In the genomic region with DNA sequence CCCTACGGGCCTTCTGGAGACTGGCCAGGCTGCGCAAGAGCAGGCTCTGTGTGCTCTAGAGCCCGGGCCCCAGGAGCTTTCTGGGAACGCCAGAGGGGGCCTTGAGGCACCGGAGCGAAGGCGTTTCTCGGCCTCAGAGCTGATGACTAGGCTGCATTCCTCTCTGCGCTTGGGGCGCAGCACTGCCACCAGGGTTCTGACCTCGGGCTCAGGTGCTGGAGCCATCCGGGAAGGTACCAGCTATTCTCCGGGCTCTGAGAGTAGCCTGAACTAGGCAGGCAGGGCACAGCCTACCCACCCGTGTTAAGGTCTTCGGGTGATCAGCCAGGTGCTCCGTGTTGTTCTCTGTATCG, we compare ENCODE assay signal across 8 mouse cellular contexts. TPM values are rescaled to one million over a fixed set of nuclear protein-coding genes. Genes with fewer than 3 reads are reported as not detected.
DNase-seq lines count a peak whose midpoint lies in the region; ATAC-seq and TF ChIP-seq lines count a peak whose summit lies in the region.

No protein-coding gene starts in this region.

- TF ChIP-seq POLR2A in CH12.LX (IDR thresholded peaks at IDR 0.05; ENCODE audit: low read depth, low read length), result no peak

- peak overlapping the region; percentile 1 for H3K27ac ChIP-seq in gastrocnemius, adult 2 months
- no peak overlapping the region for H3K27ac ChIP-seq in CH12.LX (ENCODE audit: insufficient read depth, low read depth)
- H3K27ac ChIP-seq in forebrain, embryonic 11.5 days (ENCODE audit: low read depth, low read length), result no peak overlapping the region
- peak overlapping the region; percentile 93; the same call in 1 of the 2 replicates for H3K27ac ChIP-seq in limb, embryonic 15.5 days

- in situ Hi-C loops in CH12.LX (cut with MboI; ENCODE audit: low pct_ligation_motif_present, low pct_unique_long_range_greater_than_20kb, low sequenced_read_pairs), result no loop called here

- H3K4me2 ChIP-seq in CH12.LX (ENCODE audit: insufficient read depth, low read depth, poor library complexity, severe bottlenecking), result 0 out of 2 replicates have a peak overlapping the region, but pooled peaks have one; percentile 30
- H3K4me2 ChIP-seq in forebrain, embryonic 11.5 days (ENCODE audit: low read depth, low read length, severe bottlenecking), result peak overlapping the region; percentile 54; the same call in 1 of the 2 replicates
- H3K4me2 ChIP-seq in limb, embryonic 15.5 days, result peak overlapping the region; percentile 80

- intact Hi-C loops in gastrocnemius, adult 2 months (cut with DNase I), result no loop called here
- intact Hi-C loops in gastrocnemius, postnatal 14 days (cut with DNase I; ENCODE audit: low total_unique reads), result no loop called here

- peaks cover 13 to 17% of the 10 kb centered on the region in 2 experiments for H3K4me1 ChIP-seq in CH12.LX (ENCODE audit: control insufficient read depth in 1 of 2, insufficient read depth in 2 of 2)
- peaks cover 28% of the 10 kb centered on the region for H3K4me1 ChIP-seq in forebrain, embryonic 11.5 days (replicated peaks; ENCODE audit: control insufficient read depth, insufficient read depth, low read length)
- H3K4me1 ChIP-seq in limb, embryonic 15.5 days, result peaks cover 65% of the 10 kb centered on the region

- H3K36me3 ChIP-seq in CH12.LX (replicated peaks in 1 of 2; ENCODE audit: control insufficient read depth in 1 of 2, insufficient read depth in 1 of 2, low read length in 1 of 2), result no peaks in the 10 kb centered on the region
- H3K36me3 ChIP-seq in forebrain, embryonic 11.5 days (ENCODE audit: control insufficient read depth, insufficient read depth, low read length), result no peaks in the 10 kb centered on the region
- H3K36me3 ChIP-seq in limb, embryonic 15.5 days, result peaks cover 8% of the 10 kb centered on the region; the same call in 1 of the 2 replicates

- H3K79me2 ChIP-seq in CH12.LX (replicated peaks; ENCODE audit: control insufficient read depth, extremely low read depth, insufficient read depth, poor library complexity, severe bottlenecking), result no peaks in the 10 kb centered on the region

- WGBS in forebrain, embryonic 11.5 days, result 3% methylated on average over 17 of the region's 17 CpGs
- 3% methylated on average over 17 of the region's 17 CpGs for WGBS in limb, embryonic 15.5 days

- ATAC-seq in forebrain, embryonic 11.5 days (replicated peaks; ENCODE audit: low FRiP score), result no peak
- no peak for ATAC-seq in limb, embryonic 15.5 days (ENCODE audit: insufficient number of reproducible peaks, low FRiP score, low TSS enrichment, low read depth)

- peaks cover 92% of the 10 kb centered on the region for H3K27me3 ChIP-seq in CH12.LX (replicated peaks)
- peaks cover 70% of the 10 kb centered on the region for H3K27me3 ChIP-seq in forebrain, embryonic 11.5 days (ENCODE audit: control insufficient read depth, insufficient read depth, low read length)
- H3K27me3 ChIP-seq in limb, embryonic 15.5 days, result peaks cover 53% of the 10 kb centered on the region

- TF ChIP-seq EP300 in CH12.LX (IDR thresholded peaks at IDR 0.05; ENCODE audit: low read length), result no peak

- dilution Hi-C loops in CH12.LX (cut with MboI; ENCODE audit: extremely low pct_ligation_motif_present, extremely low pct_unique_long_range_greater_than_20kb, low sequenced_read_pairs), result no loop called here

- H3K4me3 ChIP-seq in gastrocnemius, adult 2 months, result peak overlapping the region; percentile 61
- H3K4me3 ChIP-seq in CH12.LX (replicated peaks in 1 of 3; ENCODE audit: low read depth in 2 of 3, low read length in 2 of 3, poor library complexity in 1 of 3), result no peak overlapping the region
- H3K4me3 ChIP-seq in forebrain, embryonic 11.5 days (ENCODE audit: low read depth, low read length), result peak overlapping the region; percentile 29; the same call in 1 of the 2 replicates
- peak overlapping the region; percentile 49 for H3K4me3 ChIP-seq in limb, embryonic 15.5 days

- H3K9ac ChIP-seq in CH12.LX (ENCODE audit: insufficient read depth, low read depth), result no peak overlapping the region
- no peak overlapping the region for H3K9ac ChIP-seq in forebrain, embryonic 11.5 days (ENCODE audit: low read length)
- H3K9ac ChIP-seq in limb, embryonic 15.5 days, result no peak overlapping the region

- no peak for DNase-seq in gastrocnemius, adult 2 months
- DNase-seq in gastrocnemius, postnatal 14 days, result no peak
- no peak for DNase-seq in CH12.LX (ENCODE audit: extremely low read depth)
- peak; percentile 52 for DNase-seq in forebrain, embryonic 11.5 days (ENCODE audit: low spot score)
- no peak for DNase-seq in urinary bladder, postnatal 10 days (ENCODE audit: low spot score)
- no peak for DNase-seq in cerebellum, postnatal 14 days
- no peak for DNase-seq in right cerebral cortex, postnatal 10 days (ENCODE audit: low spot score in 2 of 2)

- TF ChIP-seq RAD21 in CH12.LX (IDR thresholded peaks at IDR 0.05; ENCODE audit: low read depth, low read length), result no peak

- no peak for TF ChIP-seq CTCF in gastrocnemius, adult 2 months (IDR thresholded peaks at IDR 0.05)
- no peak for TF ChIP-seq CTCF in CH12.LX (conservative IDR thresholded peaks at IDR 0.05 in 1 of 2, IDR thresholded peaks at IDR 0.05 in 1 of 2; ENCODE audit: low read depth in 2 of 2, low read length in 2 of 2)

- peaks cover 10% of the 10 kb centered on the region for H3K9me3 ChIP-seq in CH12.LX (replicated peaks; ENCODE audit: low read length)
- no peaks in the 10 kb centered on the region for H3K9me3 ChIP-seq in forebrain, embryonic 11.5 days (ENCODE audit: control insufficient read depth, low read length)
- H3K9me3 ChIP-seq in limb, embryonic 15.5 days, result no peaks in the 10 kb centered on the region

TF ChIP-seq in CH12.LX, 34 proteins besides CTCF, POLR2A, EP300 and RAD21:
- TF ChIP-seq MEF2A (IDR thresholded peaks at IDR 0.05; ENCODE audit: borderline replicate concordance, low read depth, low read length) (no peak), ZMIZ1 (IDR thresholded peaks at IDR 0.05; ENCODE audit: low read depth, low read length) (no peak), MAZ (IDR thresholded peaks at IDR 0.05; ENCODE audit: low read depth, low read length) (no peak), GABPA (IDR thresholded peaks at IDR 0.05; ENCODE audit: insufficient replicate concordance, low read depth, low read length) (no peak), SMC3 (IDR thresholded peaks at IDR 0.05; ENCODE audit: low read depth, low read length) (no peak), SIN3A (IDR thresholded peaks at IDR 0.05; ENCODE audit: low read length) (no peak), NRF1 (IDR thresholded peaks at IDR 0.05; ENCODE audit: low read depth, low read length) (no peak), KAT2A (IDR thresholded peaks at IDR 0.05; ENCODE audit: insufficient replicate concordance, low read length) (no peak), JUN (IDR thresholded peaks at IDR 0.05; ENCODE audit: insufficient read depth, low read depth, low read length) (no peak), JUND (conservative IDR thresholded peaks at IDR 0.05; ENCODE audit: low read depth, low read length) (no peak), MYC (IDR thresholded peaks at IDR 0.05; ENCODE audit: low read depth, low read length) (no peak), PAX5 (IDR thresholded peaks at IDR 0.05; ENCODE audit: low read length) (no peak), USF1 (IDR thresholded peaks at IDR 0.05; ENCODE audit: low read depth, low read length) (no peak), USF2 (conservative IDR thresholded peaks at IDR 0.05; ENCODE audit: low read depth, low read length) (no peak), ZKSCAN1 (IDR thresholded peaks at IDR 0.05; ENCODE audit: borderline replicate concordance, low read depth, low read length) (no peak), TCF12 (IDR thresholded peaks at IDR 0.05; ENCODE audit: low read depth, low read length) (no peak), BHLHE40 (IDR thresholded peaks at IDR 0.05; ENCODE audit: low read depth, low read length) (no peak)

RNA-seq across cellular contexts. Expression of a gene that starts 7.7 kb away (rescaled TPM):
- total RNA-seq in gastrocnemius, adult 2 months (2021), result under 1 TPM; 0.31 to 0.33 TPM
- 1 to 10 TPM; 1.3 to 1.4 TPM for total RNA-seq in gastrocnemius, postnatal 14 days (2021)
- total RNA-seq in CH12.LX (2012; rRNA removed) (0.08 and 0.21 TPM in 2 replicates), CH12.LX (2014; rRNA removed) (0.15 TPM in 1 of 2 replicates, not detected in the other)
- 0.19 and 0.40 TPM in 2 replicates for polyA plus RNA-seq in CH12.LX (2012; ENCODE audit: insufficient read length, low read depth)
- polyA plus RNA-seq in forebrain, embryonic 11.5 days (2014; fragmentation: Nextera tagmentation; extraction: Ambion mirVana), result 1.5 and 1.6 TPM in 2 replicates
- 16.3 and 19.7 TPM in 2 replicates for polyA plus RNA-seq in limb, embryonic 15.5 days (2015; fragmentation: Nextera tagmentation; extraction: Ambion mirVana)

RNA-seq across cellular contexts. Expression of a gene that starts 33.2 kb away (rescaled TPM):
- not detected for total RNA-seq in gastrocnemius, adult 2 months (2021)
- total RNA-seq in gastrocnemius, postnatal 14 days (2021), result under 1 TPM; 0.21 to 0.38 TPM
- 4.5 and 5.3 TPM in 2 replicates for total RNA-seq in CH12.LX (2012; rRNA removed)
- 1.0 and 1.1 TPM in 2 replicates for total RNA-seq in CH12.LX (2014; rRNA removed)
- polyA plus RNA-seq in CH12.LX (2012; ENCODE audit: insufficient read length, low read depth), result 2.8 and 3.2 TPM in 2 replicates
- polyA plus RNA-seq in forebrain, embryonic 11.5 days (2014; fragmentation: Nextera tagmentation; extraction: Ambion mirVana), result 5.8 and 7.8 TPM in 2 replicates
- 6.0 and 6.4 TPM in 2 replicates for polyA plus RNA-seq in limb, embryonic 15.5 days (2015; fragmentation: Nextera tagmentation; extraction: Ambion mirVana)

RNA-seq across cellular contexts. Expression of a gene that starts 54.1 kb away (rescaled TPM):
- 1 to 10 TPM; 1.8 to 2.6 TPM for total RNA-seq in gastrocnemius, adult 2 months (2021)
- 1 to 10 TPM; 2.9 to 3.7 TPM for total RNA-seq in gastrocnemius, postnatal 14 days (2021)
- 0.67 and 0.81 TPM in 2 replicates for total RNA-seq in CH12.LX (2012; rRNA removed)
- total RNA-seq in CH12.LX (2014; rRNA removed), result 0.55 and 0.58 TPM in 2 replicates
- polyA plus RNA-seq in CH12.LX (2012; ENCODE audit: insufficient read length, low read depth), result 0.67 and 0.70 TPM in 2 replicates
- 1.3 and 2.3 TPM in 2 replicates for polyA plus RNA-seq in forebrain, embryonic 11.5 days (2014; fragmentation: Nextera tagmentation; extraction: Ambion mirVana)
- 6.2 and 6.5 TPM in 2 replicates for polyA plus RNA-seq in limb, embryonic 15.5 days (2015; fragmentation: Nextera tagmentation; extraction: Ambion mirVana)

Comparison
In these comparisons a context has a peak if more than half of its experiments do, and no peak if none do; other contexts are left out.
1. H3K27ac ChIP-seq: peak in gastrocnemius, adult 2 months (single experiment) and limb, embryonic 15.5 days (single experiment); none in CH12.LX (single experiment) and forebrain, embryonic 11.5 days (single experiment).
2. H3K4me3 ChIP-seq: peak in gastrocnemius, adult 2 months (single experiment), forebrain, embryonic 11.5 days (single experiment) and limb, embryonic 15.5 days (single experiment); none in CH12.LX (0 of 3).
3. H3K4me2 ChIP-seq: peak in every context shown above with its lines; median percentile 80 in limb, embryonic 15.5 days; 54 in forebrain, embryonic 11.5 days; 30 in CH12.LX.